Mouse (Mus musculus) sigmoid colon, adult 10 weeks (tissue): ENCODE data around the gene Sulf2. TPM values are rescaled to one million over a fixed set of nuclear protein-coding genes. Genes with fewer than 3 reads are reported as not detected.

Source experiments
- polyA plus RNA-seq: library from polyadenylated mRNA; stranded (reverse); fragments of 350-450 nt; fragmentation: Illumina TruSeq; extraction: RNeasy Lipid Tissue Mini Kit (QIAGEN cat#74804); gene quantifications from one replicate; pipeline ENCODE4 v1.2.3, GENCODE M21; 2014; ENCODE audit warnings: low read depth, low replicate concordance

Gene Sulf2
- polyA plus RNA-seq, result 4.1 TPM

DNA sequence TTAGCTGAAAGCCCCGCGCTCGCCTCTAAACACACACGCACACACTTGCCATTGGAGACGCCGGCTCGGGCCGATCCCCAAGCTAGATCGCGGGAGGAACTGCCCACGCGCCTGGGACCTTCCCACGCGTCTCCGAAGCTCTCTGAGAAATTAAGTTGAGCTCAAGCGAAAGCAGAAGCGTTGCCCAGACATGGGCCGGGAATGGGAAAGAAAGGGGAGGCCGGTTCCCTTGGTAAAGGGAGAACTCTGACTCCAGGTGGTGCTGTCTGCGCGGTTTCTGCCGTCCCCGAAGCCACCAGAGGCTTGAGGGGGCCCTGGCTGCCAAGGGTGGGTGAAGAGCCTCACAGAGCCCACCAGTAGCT, at the start of gene Sulf2:
Gene Sulf2 (minus strand): TSS at position 210 of the 362 bp plus-strand sequence.

Other genes with a start within 250 kb of the Sulf2 start
- 42.9 TPM for gene Ncoa3, start 163.0 kb downstream of the Sulf2 start, polyA plus RNA-seq